Mouse (Mus musculus) ES-E14 (cell line): ENCODE data around the gene Cnot11.

Source experiments
- HCFC1 ChIP-seq: IDR thresholded peaks from 2 replicates; pipeline ENCODE4 v1.6.1; 2012; ENCODE audit warnings: low read length, inconsistent platforms, borderline replicate concordance; ENCODE audit not compliant: insufficient read depth
- ZC3H11A ChIP-seq: IDR thresholded peaks from 2 replicates; pipeline ENCODE4 v1.6.1; 2012; ENCODE audit warnings: low read depth, mild to moderate bottlenecking, inconsistent platforms, low read length, borderline replicate concordance

GRCm38 (mm10) chr1:39575778-39576375, 41.1 kb downstream of the Cnot11 start:
- no peak for TF ChIP-seq HCFC1
- TF ChIP-seq ZC3H11A = no peak
